Mouse (Mus musculus): ENCODE measurements around the gene Slc35b1.

- no peak for TF ChIP-seq CTCF (IDR thresholded peaks at IDR 0.05; ENCODE audit: low read depth, low read length)
- no peak for TF ChIP-seq POLR2A (IDR thresholded peaks at IDR 0.05; ENCODE audit: borderline replicate concordance, low read depth, low read length)
Measured at GRCm38 (mm10) chr11:95399520-95400020, 15.1 kb downstream of the Slc35b1 start.
